Mouse (Mus musculus) layer of hippocampus, adult 8-10 months (tissue): Measurements from ENCODE around the gene Gm10491. TPM values are rescaled to one million over a fixed set of nuclear protein-coding genes. Genes with fewer than 3 reads are reported as not detected.
A peak's percentile ranks its signal among the peaks of the same experiment; 100 is the strongest.
"Not testable (repeated sequence)": the region's sequence is repeated elsewhere in the genome, so short reads cannot be mapped to it uniquely, and the experiment has no call there.

ENCODE experiments used
- DNase-seq, 2 experiments: peaks; one replicate each; pipeline ENCODE4 v3.0.0; 2022; ENCODE audit warnings: low spot score in 2 of 2
- total RNA-seq, 4 experiments: library from RNA; stranded (reverse); gene quantifications; 2 replicates each; pipeline ENCODE4 v1.2.4; 2022

Gene Gm10491
- total RNA-seq: not detected

- DNase-seq: no peak
Observed at GRCm38 (mm10) chrX:7907735-7908134, at the start of gene Gm10491. Gm10491 (minus strand) TSS chrX:7907835.

GRCm38 (mm10) chrX:7950091-7950490 is 42.5 kb upstream of the Gm10491 start:
- DNase-seq: no peak

- peak; percentile 93 to 96 for DNase-seq
Observed at GRCm38 (mm10) chrX:7947900-7948492, 40.4 kb upstream of the Gm10491 start.

GRCm38 (mm10) chrX:7947108-7947899 is 39.7 kb upstream of the Gm10491 start, which contains the start of gene Hdac6:
Hdac6 (minus strand) TSS chrX:7947889.
- DNase-seq: no peak

- no peak for DNase-seq
Observed at GRCm38 (mm10) chrX:7945618-7946017, 38.0 kb upstream of the Gm10491 start.

- no peak for DNase-seq
Observed at GRCm38 (mm10) chrX:7937667-7938066, 30.0 kb upstream of the Gm10491 start.

GRCm38 (mm10) chrX:7936874-7937273 is 29.2 kb upstream of the Gm10491 start:
- DNase-seq: no peak

GRCm38 (mm10) chrX:7928270-7928790 is 20.7 kb upstream of the Gm10491 start, which contains the start of gene Eras:
Eras (minus strand) TSS chrX:7928607.
- no peak for DNase-seq

GRCm38 (mm10) chrX:7927116-7927515 is 19.5 kb upstream of the Gm10491 start:
- DNase-seq: no peak

GRCm38 (mm10) chrX:7926266-7926665 is 18.6 kb upstream of the Gm10491 start:
- DNase-seq: no peak

- DNase-seq: no peak
Observed at GRCm38 (mm10) chrX:7922032-7922431, 14.4 kb upstream of the Gm10491 start.

GRCm38 (mm10) chrX:7919601-7920383 is 12.2 kb upstream of the Gm10491 start, which contains the start of gene Pcsk1n:
Pcsk1n (plus strand) TSS chrX:7919822.
- DNase-seq: peak; percentile 38 to 57

GRCm38 (mm10) chrX:7917960-7918359 is 10.3 kb upstream of the Gm10491 start:
- DNase-seq: not testable (repeated sequence)

GRCm38 (mm10) chrX:7915669-7916068 is 8.0 kb upstream of the Gm10491 start:
- DNase-seq: not testable (repeated sequence)

- DNase-seq: no peak
Observed at GRCm38 (mm10) chrX:7910473-7910872, 2.8 kb upstream of the Gm10491 start.

- not testable (repeated sequence) for DNase-seq
Observed at GRCm38 (mm10) chrX:7909242-7909641, 1.6 kb upstream of the Gm10491 start, which contains the start of gene Gm10490. Gm10490 (plus strand) TSS chrX:7909542.

- DNase-seq: no peak
Observed at GRCm38 (mm10) chrX:7904441-7904840, 3.2 kb downstream of the Gm10491 start.

- DNase-seq: peak; percentile 86 to 91
Observed at GRCm38 (mm10) chrX:7898880-7899874, 8.5 kb downstream of the Gm10491 start, which contains the start of the genes Pqbp1 and Timm17b. Pqbp1 (minus strand) TSS chrX:7899269. Timm17b (plus strand) TSS chrX:7899357.

- no peak for DNase-seq
Observed at GRCm38 (mm10) chrX:7898211-7898610, 9.4 kb downstream of the Gm10491 start.
